Mouse (Mus musculus) midbrain, embryonic 13.5 days (tissue): ENCODE data around the gene Pign. TPM values are rescaled to one million over a fixed set of nuclear protein-coding genes. Genes with fewer than 3 reads are reported as not detected.

Source experiments
- ATAC-seq: fragments of 200-750 bp; cut with Nextera tagmentation; 2 replicates; pipeline ENCODE4 v1.8.0; 2017; ENCODE audit warnings: mild to moderate bottlenecking, moderate TSS enrichment, moderate library complexity
- H3K27ac ChIP-seq: fragments of 300-500 bp; sonication (generic); 2 replicates; pipeline ENCODE4 v1.5.1; 2015; ENCODE audit warnings: inconsistent platforms, mild to moderate bottlenecking, moderate library complexity
- H3K27me3 ChIP-seq: fragments of 300-500 bp; sonication (generic); 2 replicates; pipeline ENCODE4 v1.6.1; 2015; ENCODE audit warnings: mild to moderate bottlenecking, inconsistent platforms
- H3K36me3 ChIP-seq: fragments of 300-500 bp; sonication (generic); 2 replicates; pipeline ENCODE4 v1.6.1; 2015; ENCODE audit warnings: mild to moderate bottlenecking, inconsistent platforms
- H3K4me1 ChIP-seq: fragments of 300-500 bp; sonication (generic); replicated peaks from 2 replicates; pipeline ENCODE4 v1.6.1; 2015; ENCODE audit warnings: inconsistent platforms
- H3K4me2 ChIP-seq: fragments of 300-500 bp; sonication (generic); replicated peaks from 2 replicates; pipeline ENCODE4 v1.6.1; 2015; ENCODE audit warnings: moderate library complexity, mild to moderate bottlenecking, inconsistent platforms
- H3K4me3 ChIP-seq: fragments of 300-500 bp; sonication (generic); replicated peaks from 2 replicates; pipeline ENCODE4 v1.5.1; 2015; ENCODE audit warnings: mild to moderate bottlenecking, inconsistent platforms
- H3K9ac ChIP-seq: fragments of 300-500 bp; sonication (generic); replicated peaks from 2 replicates; pipeline ENCODE4 v1.6.1; 2015; ENCODE audit warnings: mild to moderate bottlenecking, inconsistent platforms
- H3K9me3 ChIP-seq: fragments of 300-500 bp; sonication (generic); 2 replicates; pipeline ENCODE4 v1.6.1; 2016; ENCODE audit warnings: mild to moderate bottlenecking, inconsistent platforms
- WGBS: fragments of 180-500 bp; shearing (Covaris S2); methylation state at CpG from one replicate; pipeline ENCODE4 v1.1.7; 2015; 5-methylcytosine and 5-hydroxymethylcytosine counted together
- polyA plus RNA-seq: library from polyadenylated mRNA; unstranded; fragments of >200 nt; fragmentation: Nextera tagmentation; extraction: Ambion mirVana; gene quantifications from 2 replicates; pipeline ENCODE4 v1.2.1, GENCODE M21; 2015

Gene Pign
- polyA plus RNA-seq, result 12.1 and 13.1 TPM in 2 replicates

DNA sequence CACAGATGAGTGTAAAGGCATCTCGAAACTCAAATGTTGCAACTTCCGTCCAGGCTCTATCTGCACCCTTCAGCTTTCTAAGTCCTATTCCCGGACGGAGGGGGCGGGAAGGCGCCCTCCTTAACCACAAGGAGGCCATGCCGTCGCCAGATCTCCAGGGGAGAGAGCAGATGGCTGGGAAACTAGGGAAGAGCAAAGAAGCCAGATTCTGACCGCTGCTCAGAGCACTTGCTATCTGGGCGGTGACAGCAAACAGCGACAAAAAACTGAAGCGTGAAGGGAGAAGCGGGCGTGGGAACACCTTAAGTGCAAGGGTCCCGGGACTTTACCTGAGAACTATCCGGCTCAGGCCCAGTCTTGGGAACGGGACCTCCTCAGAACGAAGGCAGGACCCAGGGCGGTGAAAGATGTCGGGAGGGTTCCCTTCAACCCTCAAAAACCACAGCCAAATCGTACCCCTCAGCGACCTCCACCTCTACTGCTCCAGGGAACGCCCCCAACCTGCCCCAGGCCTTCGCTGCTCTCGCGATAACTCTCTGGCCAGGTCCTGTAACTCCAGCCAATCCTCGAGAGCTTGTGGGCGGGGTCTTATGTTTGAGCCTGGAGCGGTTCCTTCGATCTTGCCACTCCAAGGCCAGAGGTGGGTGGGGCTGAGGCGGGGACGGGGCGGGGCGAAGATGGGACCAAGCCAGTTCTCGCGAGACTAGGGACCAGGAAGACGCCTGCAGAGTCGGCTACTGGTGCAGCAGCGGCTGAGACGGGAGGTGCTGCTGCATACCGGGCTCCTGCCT is at the start of gene Pign, which contains the start of gene Relch:
Pign (minus strand) TSS at position 507 of the 791 bp plus-strand sequence.
Relch (plus strand) TSS at position 691 of the 791 bp plus-strand sequence.
- Histone ChIP-seq H3K4me3 (peak within 1 kb of the TSS; percentile 99), H3K27ac (peak within 1 kb of the TSS; percentile 89), H3K4me2 (peak within 1 kb of the TSS; percentile 94), H3K4me1 (peaks cover 37% of the 10 kb centered on the region), H3K27me3 (no peaks in the 10 kb centered on the region), H3K36me3 (no peaks in the 10 kb centered on the region), H3K9me3 (no peaks in the 10 kb centered on the region), H3K9ac (peak within 1 kb of the TSS; percentile 95)
- ATAC-seq, result peak; percentile 98
- WGBS, result under 1% methylated on average over 41 of the region's 41 CpGs

- no peaks in the 10 kb centered on the region for H3K9me3 ChIP-seq
- peaks cover 23% of the 10 kb centered on the region for H3K36me3 ChIP-seq
- no peak overlapping the region for H3K4me2 ChIP-seq
- no peaks in the 10 kb centered on the region for H3K4me1 ChIP-seq
- WGBS, result 97% methylated on average over 2 of the region's 2 CpGs
- ATAC-seq, result no peak
- H3K27ac ChIP-seq, result no peak overlapping the region
- H3K4me3 ChIP-seq, result no peak overlapping the region
- H3K27me3 ChIP-seq, result no peaks in the 10 kb centered on the region
- no peak overlapping the region for H3K9ac ChIP-seq
These were observed 49.3 kb upstream of the Pign start for GRCm38 (mm10) chr1:105712822-105713221.

GRCm38 (mm10) chr1:105711227-105711626 is 47.8 kb upstream of the Pign start:
- Histone ChIP-seq H3K27ac (no peak overlapping the region), H3K9ac (no peak overlapping the region), H3K27me3 (no peaks in the 10 kb centered on the region), H3K4me2 (no peak overlapping the region), H3K36me3 (peaks cover 26% of the 10 kb centered on the region), H3K9me3 (no peaks in the 10 kb centered on the region), H3K4me3 (no peak overlapping the region), H3K4me1 (no peaks in the 10 kb centered on the region)
- ATAC-seq, result no peak
- 48% methylated on average over 1 of the region's 1 CpGs for WGBS

GRCm38 (mm10) chr1:105709415-105709814 is 45.9 kb upstream of the Pign start:
- H3K9ac ChIP-seq, result no peak overlapping the region
- H3K36me3 ChIP-seq, result peaks cover 26% of the 10 kb centered on the region
- no peaks in the 10 kb centered on the region for H3K27me3 ChIP-seq
- H3K4me2 ChIP-seq, result no peak overlapping the region
- WGBS, result 84% methylated on average over 2 of the region's 2 CpGs
- no peaks in the 10 kb centered on the region for H3K4me1 ChIP-seq
- no peaks in the 10 kb centered on the region for H3K9me3 ChIP-seq
- no peak overlapping the region for H3K4me3 ChIP-seq
- no peak overlapping the region for H3K27ac ChIP-seq
- ATAC-seq, result no peak

- no peak overlapping the region for H3K4me2 ChIP-seq
- ATAC-seq, result no peak
- H3K9ac ChIP-seq, result no peak overlapping the region
- no peaks in the 10 kb centered on the region for H3K9me3 ChIP-seq
- no peaks in the 10 kb centered on the region for H3K27me3 ChIP-seq
- H3K4me3 ChIP-seq, result no peak overlapping the region
- WGBS, result 87% methylated on average over 4 of the region's 4 CpGs
- peaks cover 11% of the 10 kb centered on the region for H3K36me3 ChIP-seq
- no peaks in the 10 kb centered on the region for H3K4me1 ChIP-seq
- no peak overlapping the region for H3K27ac ChIP-seq
These were observed 37.6 kb upstream of the Pign start for GRCm38 (mm10) chr1:105700984-105701530.

GRCm38 (mm10) chr1:105695581-105695980 is 32.1 kb upstream of the Pign start:
- Histone ChIP-seq H3K4me3 (no peak overlapping the region), H3K36me3 (peaks cover 7% of the 10 kb centered on the region; the same call in 1 of the 2 replicates), H3K4me2 (no peak overlapping the region), H3K27me3 (no peaks in the 10 kb centered on the region), H3K9me3 (no peaks in the 10 kb centered on the region), H3K27ac (no peak overlapping the region), H3K4me1 (no peaks in the 10 kb centered on the region), H3K9ac (no peak overlapping the region)
- 86% methylated on average over 2 of the region's 2 CpGs for WGBS
- no peak for ATAC-seq

GRCm38 (mm10) chr1:105685501-105685900 is 22.0 kb upstream of the Pign start:
- Histone ChIP-seq H3K4me1 (no peaks in the 10 kb centered on the region), H3K27me3 (no peaks in the 10 kb centered on the region), H3K36me3 (peaks cover 3% of the 10 kb centered on the region; the same call in 1 of the 2 replicates), H3K9me3 (no peaks in the 10 kb centered on the region), H3K4me3 (no peak overlapping the region), H3K9ac (no peak overlapping the region), H3K27ac (no peak overlapping the region), H3K4me2 (no peak overlapping the region)
- 87% methylated on average over 3 of the region's 3 CpGs for WGBS
- ATAC-seq, result no peak

- no peak for ATAC-seq
- Histone ChIP-seq H3K9ac (no peak overlapping the region), H3K4me3 (no peak overlapping the region), H3K27ac (no peak overlapping the region), H3K4me1 (no peaks in the 10 kb centered on the region), H3K9me3 (no peaks in the 10 kb centered on the region), H3K4me2 (no peak overlapping the region), H3K27me3 (no peaks in the 10 kb centered on the region), H3K36me3 (no peaks in the 10 kb centered on the region)
- WGBS, result 94% methylated on average over 1 of the region's 1 CpGs
These were observed 17.1 kb upstream of the Pign start for GRCm38 (mm10) chr1:105680587-105680986.

DNA sequence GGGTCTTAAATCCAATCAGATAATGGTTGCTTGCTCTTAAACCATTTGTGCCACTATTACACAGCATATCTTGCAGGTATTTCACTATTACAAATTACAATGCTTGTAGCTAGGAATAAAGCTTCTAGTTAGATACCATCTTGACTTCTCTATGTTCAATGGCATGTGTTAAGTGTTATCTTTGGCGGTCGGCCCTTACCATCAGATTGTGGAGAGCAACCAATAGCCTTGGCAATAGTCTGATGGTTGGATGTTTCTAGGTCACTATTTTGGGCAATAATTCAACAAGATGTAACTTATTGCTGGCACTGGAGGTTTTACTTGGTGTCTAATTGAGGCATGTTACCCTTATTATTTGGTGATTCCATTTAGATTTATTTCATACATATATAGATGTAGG is 11.3 kb upstream of the Pign start:
- no peak overlapping the region for H3K4me2 ChIP-seq
- no peaks in the 10 kb centered on the region for H3K36me3 ChIP-seq
- no peak overlapping the region for H3K27ac ChIP-seq
- WGBS, result 93% methylated on average over 2 of the region's 2 CpGs
- H3K4me3 ChIP-seq, result no peak overlapping the region
- no peaks in the 10 kb centered on the region for H3K27me3 ChIP-seq
- no peaks in the 10 kb centered on the region for H3K9me3 ChIP-seq
- no peak for ATAC-seq
- H3K4me1 ChIP-seq, result no peaks in the 10 kb centered on the region
- H3K9ac ChIP-seq, result no peak overlapping the region

- no peak overlapping the region for H3K9ac ChIP-seq
- H3K9me3 ChIP-seq, result no peaks in the 10 kb centered on the region
- H3K27ac ChIP-seq, result no peak overlapping the region
- H3K36me3 ChIP-seq, result no peaks in the 10 kb centered on the region
- ATAC-seq, result no peak
- H3K4me3 ChIP-seq, result no peak overlapping the region
- H3K4me2 ChIP-seq, result no peak overlapping the region
- no peaks in the 10 kb centered on the region for H3K27me3 ChIP-seq
- H3K4me1 ChIP-seq, result peaks cover 28% of the 10 kb centered on the region
These were observed 6.2 kb upstream of the Pign start for GRCm38 (mm10) chr1:105669700-105670099.

GRCm38 (mm10) chr1:105663962-105664812 is 710 bp upstream of the Pign start:
- Histone ChIP-seq H3K4me1 (peaks cover 37% of the 10 kb centered on the region), H3K27me3 (no peaks in the 10 kb centered on the region), H3K4me3 (peak overlapping the region; percentile 99), H3K4me2 (peak overlapping the region; percentile 94), H3K9me3 (no peaks in the 10 kb centered on the region), H3K27ac (peak overlapping the region; percentile 89), H3K36me3 (no peaks in the 10 kb centered on the region), H3K9ac (peak overlapping the region; percentile 95)
- peak; percentile 59 for ATAC-seq
- WGBS, result under 1% methylated on average over 68 of the region's 68 CpGs

GRCm38 (mm10) chr1:105662820-105663170 is 682 bp downstream of the Pign start:
- H3K9me3 ChIP-seq, result no peaks in the 10 kb centered on the region
- no peak overlapping the region; the same call in 1 of the 2 replicates for H3K27ac ChIP-seq
- no peak for ATAC-seq
- peak overlapping the region; percentile 78 for H3K9ac ChIP-seq
- WGBS, result 8% methylated on average over 6 of the region's 6 CpGs
- no peaks in the 10 kb centered on the region for H3K36me3 ChIP-seq
- no peaks in the 10 kb centered on the region for H3K27me3 ChIP-seq
- peaks cover 37% of the 10 kb centered on the region for H3K4me1 ChIP-seq
- peak overlapping the region; percentile 99 for H3K4me3 ChIP-seq
- peak overlapping the region; percentile 76 for H3K4me2 ChIP-seq
